Mouse (Mus musculus): Measurements from ENCODE around the gene Tenm2. TPM values are rescaled to one million over a fixed set of nuclear protein-coding genes. Genes with fewer than 3 reads are reported as not detected.

Tenm2 gene
- total and polyA plus RNA-seq, 3 experiments, result not detected

DNA sequence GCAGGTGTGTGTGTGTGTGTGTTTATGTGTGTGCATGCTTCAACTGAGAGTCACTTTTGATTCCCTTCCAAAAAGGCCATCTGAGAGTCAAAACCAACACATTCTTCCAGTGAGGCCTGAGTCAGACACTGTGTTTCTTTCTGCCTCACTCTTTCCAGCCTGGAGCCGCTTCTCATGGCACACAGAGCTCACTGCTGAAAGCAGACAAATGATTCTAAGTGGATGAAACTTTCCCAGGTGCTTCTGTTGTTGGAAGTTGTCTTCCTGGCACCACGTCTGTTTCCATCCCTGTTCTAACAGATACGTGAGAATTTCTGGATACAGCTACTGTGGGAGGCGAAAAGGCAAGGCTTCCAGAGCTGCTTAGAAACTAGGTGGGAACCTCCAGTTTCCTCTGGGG is 747.1 kb downstream of the Tenm2 start:
- Histone ChIP-seq H3K27me3 (ENCODE audit: control insufficient read depth in 1 of 2, insufficient read depth in 2 of 2, low read length in 2 of 2) (no peaks in the 10 kb centered on the region), H3K9me3 (replicated peaks; ENCODE audit: insufficient read depth, low read length) (no peaks in the 10 kb centered on the region), H3K27ac (ENCODE audit: control insufficient read depth, low read depth, low read length) (no peak overlapping the region), H3K36me3 (ENCODE audit: control insufficient read depth in 1 of 2, insufficient read depth in 2 of 2, low read length in 2 of 2) (no peaks in the 10 kb centered on the region), H3K9ac (ENCODE audit: control insufficient read depth, low read depth, low read length, poor library complexity, severe bottlenecking) (no peak overlapping the region), H3K4me1 (ENCODE audit: control insufficient read depth in 1 of 2, insufficient read depth in 2 of 2, low read length in 2 of 2) (no peaks in the 10 kb centered on the region), H3K4me3 (ENCODE audit: control insufficient read depth in 1 of 2, insufficient read depth in 1 of 2, low read depth in 2 of 2, low read length in 2 of 2) (no peak overlapping the region), H3K79me2 (ENCODE audit: control insufficient read depth, insufficient read depth, low read length, poor library complexity) (no peaks in the 10 kb centered on the region)
- TF ChIP-seq POLR2AphosphoS2 (IDR thresholded peaks at IDR 0.05; ENCODE audit: low read length) (no peak), MAFK (IDR thresholded peaks at IDR 0.05; ENCODE audit: borderline replicate concordance, low read depth, low read length) (no peak), SIN3A (IDR thresholded peaks at IDR 0.05; ENCODE audit: low read length) (no peak), ZKSCAN1 (IDR thresholded peaks at IDR 0.05; ENCODE audit: low read depth, low read length) (no peak), CTCF (IDR thresholded peaks at IDR 0.05 in 2 of 3, conservative IDR thresholded peaks at IDR 0.05 in 1 of 3; ENCODE audit: control insufficient read depth in 1 of 3, insufficient read depth in 1 of 3, low read depth in 2 of 3, low read length in 3 of 3, poor library complexity in 1 of 3, severe bottlenecking in 1 of 3) (no peak), JUND (IDR thresholded peaks at IDR 0.05; ENCODE audit: low read depth, low read length) (no peak), MAX (IDR thresholded peaks at IDR 0.05; ENCODE audit: low read length) (no peak), MAZ (IDR thresholded peaks at IDR 0.05; ENCODE audit: low read depth, low read length) (no peak), UBTF (IDR thresholded peaks at IDR 0.05; ENCODE audit: borderline replicate concordance, insufficient read depth, low read depth, low read length) (no peak)
- no peak for DNase-seq (ENCODE audit: low read depth, low spot score)

DNA sequence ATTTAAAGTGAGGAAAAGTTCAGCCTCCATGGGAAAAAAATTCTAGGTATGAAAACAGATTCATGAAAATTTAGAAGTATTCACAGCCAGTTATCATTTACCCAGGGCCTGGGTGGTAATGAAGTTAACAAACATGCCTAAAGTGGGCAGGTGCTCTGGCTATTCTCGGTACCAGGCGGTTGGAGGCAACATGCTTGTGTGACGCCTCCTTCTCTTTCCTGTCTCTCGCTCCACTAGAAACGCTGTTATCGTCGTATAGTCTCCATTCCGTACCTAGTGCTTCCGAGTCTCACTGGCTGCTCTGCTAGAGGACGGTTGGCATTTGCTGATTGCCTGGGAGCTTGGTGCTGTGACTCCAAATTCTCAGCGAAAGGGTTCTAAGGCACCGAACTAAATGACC is 749.7 kb downstream of the Tenm2 start:
- no peak overlapping the region for H3K9ac ChIP-seq (ENCODE audit: control insufficient read depth, low read depth, low read length, poor library complexity, severe bottlenecking)
- no peaks in the 10 kb centered on the region for H3K4me1 ChIP-seq (ENCODE audit: control insufficient read depth in 1 of 2, insufficient read depth in 2 of 2, low read length in 2 of 2)
- H3K36me3 ChIP-seq (ENCODE audit: control insufficient read depth in 1 of 2, insufficient read depth in 2 of 2, low read length in 2 of 2), result no peaks in the 10 kb centered on the region
- no peaks in the 10 kb centered on the region for H3K9me3 ChIP-seq (replicated peaks; ENCODE audit: insufficient read depth, low read length)
- H3K79me2 ChIP-seq (ENCODE audit: control insufficient read depth, insufficient read depth, low read length, poor library complexity), result no peaks in the 10 kb centered on the region
- no peak for DNase-seq (ENCODE audit: low read depth, low spot score)
- H3K27me3 ChIP-seq (ENCODE audit: control insufficient read depth in 1 of 2, insufficient read depth in 2 of 2, low read length in 2 of 2), result no peaks in the 10 kb centered on the region
- no peak overlapping the region for H3K4me3 ChIP-seq (ENCODE audit: control insufficient read depth in 1 of 2, insufficient read depth in 1 of 2, low read depth in 2 of 2, low read length in 2 of 2)
- no peak overlapping the region for H3K27ac ChIP-seq (ENCODE audit: control insufficient read depth, low read depth, low read length)
- TF ChIP-seq KAT2A (conservative IDR thresholded peaks at IDR 0.05; ENCODE audit: low read depth, low read length), result no peak
- no peak for TF ChIP-seq TCF12 (IDR thresholded peaks at IDR 0.05; ENCODE audit: low read depth, low read length)
- TF ChIP-seq POLR2AphosphoS2 (IDR thresholded peaks at IDR 0.05; ENCODE audit: low read length), result no peak
- no peak for TF ChIP-seq ETS1 (IDR thresholded peaks at IDR 0.05; ENCODE audit: low read depth, low read length)
- TF ChIP-seq BHLHE40 (IDR thresholded peaks at IDR 0.05; ENCODE audit: borderline replicate concordance, low read depth, low read length), result no peak
- TF ChIP-seq USF2 (IDR thresholded peaks at IDR 0.05; ENCODE audit: borderline replicate concordance in 1 of 2, insufficient read depth in 1 of 2, low read depth in 1 of 2, low read length in 2 of 2), result no peak

DNA sequence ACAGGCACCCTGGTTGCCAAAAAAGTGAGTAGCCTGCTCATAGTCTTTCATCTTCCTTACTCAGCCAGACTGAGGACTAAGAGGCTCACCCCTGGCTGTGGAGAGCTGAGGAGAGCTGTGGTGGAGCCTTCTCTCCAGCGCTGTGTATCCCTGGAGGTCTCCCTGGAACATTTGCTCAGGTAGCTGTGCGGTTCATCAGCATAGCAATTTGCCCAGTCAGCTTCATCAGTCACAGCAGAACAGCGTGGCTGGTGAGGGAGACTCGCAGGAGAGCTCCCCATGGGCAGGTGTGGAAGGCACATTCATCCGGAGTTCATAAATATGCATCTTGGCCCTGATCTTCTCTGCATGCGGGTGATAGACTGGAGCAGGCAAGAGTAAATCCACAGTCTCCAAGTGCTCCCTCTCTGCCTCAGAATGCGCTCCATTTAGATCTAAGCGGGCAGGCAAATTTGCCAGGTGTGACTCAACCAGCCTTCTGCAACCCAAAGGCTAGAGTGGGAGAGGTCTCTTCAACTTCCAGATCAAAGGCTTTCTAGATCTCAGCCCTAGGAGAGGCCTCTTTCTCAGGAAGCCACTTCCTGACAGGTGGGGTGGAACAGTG is 751.2 kb downstream of the Tenm2 start:
- Histone ChIP-seq H3K9me3 (replicated peaks; ENCODE audit: insufficient read depth, low read length) (no peaks in the 10 kb centered on the region), H3K9ac (ENCODE audit: control insufficient read depth, low read depth, low read length, poor library complexity, severe bottlenecking) (no peak overlapping the region), H3K27ac (ENCODE audit: control insufficient read depth, low read depth, low read length) (no peak overlapping the region), H3K79me2 (ENCODE audit: control insufficient read depth, insufficient read depth, low read length, poor library complexity) (no peaks in the 10 kb centered on the region), H3K36me3 (ENCODE audit: control insufficient read depth in 1 of 2, insufficient read depth in 2 of 2, low read length in 2 of 2) (no peaks in the 10 kb centered on the region), H3K27me3 (ENCODE audit: control insufficient read depth in 1 of 2, insufficient read depth in 2 of 2, low read length in 2 of 2) (no peaks in the 10 kb centered on the region), H3K4me1 (ENCODE audit: control insufficient read depth in 1 of 2, insufficient read depth in 2 of 2, low read length in 2 of 2) (no peaks in the 10 kb centered on the region), H3K4me3 (ENCODE audit: control insufficient read depth in 1 of 2, insufficient read depth in 1 of 2, low read depth in 2 of 2, low read length in 2 of 2) (no peak overlapping the region)
- TF ChIP-seq TAL1 (IDR thresholded peaks at IDR 0.05; ENCODE audit: low read length) (no peak), MAFK (IDR thresholded peaks at IDR 0.05; ENCODE audit: borderline replicate concordance, low read depth, low read length) (no peak), MYB (IDR thresholded peaks at IDR 0.05; ENCODE audit: low read depth, low read length) (no peak), NRF1 (IDR thresholded peaks at IDR 0.05; ENCODE audit: insufficient read depth, low read depth, low read length, poor library complexity, severe bottlenecking) (no peak), POLR2AphosphoS5 (IDR thresholded peaks at IDR 0.05; ENCODE audit: borderline replicate concordance, low read depth, low read length) (no peak), TBP (IDR thresholded peaks at IDR 0.05; ENCODE audit: low read depth, low read length) (no peak), USF1 (IDR thresholded peaks at IDR 0.05; ENCODE audit: low read depth, low read length) (no peak), ZKSCAN1 (IDR thresholded peaks at IDR 0.05; ENCODE audit: low read depth, low read length) (no peak), SIN3A (IDR thresholded peaks at IDR 0.05; ENCODE audit: low read length) (no peak), ETS1 (IDR thresholded peaks at IDR 0.05; ENCODE audit: low read depth, low read length) (no peak), TCF12 (IDR thresholded peaks at IDR 0.05; ENCODE audit: low read depth, low read length) (no peak), UBTF (IDR thresholded peaks at IDR 0.05; ENCODE audit: borderline replicate concordance, insufficient read depth, low read depth, low read length) (no peak), GATA1 (IDR thresholded peaks at IDR 0.05; ENCODE audit: low read depth, low read length) (no peak), RAD21 (IDR thresholded peaks at IDR 0.05; ENCODE audit: low read depth, low read length) (no peak), CTCF (IDR thresholded peaks at IDR 0.05 in 2 of 3, conservative IDR thresholded peaks at IDR 0.05 in 1 of 3; ENCODE audit: control insufficient read depth in 1 of 3, insufficient read depth in 1 of 3, low read depth in 2 of 3, low read length in 3 of 3, poor library complexity in 1 of 3, severe bottlenecking in 1 of 3) (no peak), EP300 (IDR thresholded peaks at IDR 0.05; ENCODE audit: low read depth in 1 of 2, low read length in 2 of 2) (no peak)
- DNase-seq (ENCODE audit: low read depth, low spot score), result no peak

Data from MEL (cell line).